Mouse (Mus musculus) forelimb bud, embryonic 11.5 days (tissue): ENCODE results near the gene Olfr951.

Experiments
- DNase-seq: peaks from one replicate; pipeline ENCODE4 v3.0.0-alpha.2; 2012; ENCODE audit warnings: low read depth, low spot score

The Olfr951 gene

GRCm38 (mm10) chr9:39387110-39387509 is at the start of gene Olfr951:
Gene Olfr951 (plus strand): TSS chr9:39387410.
- DNase-seq, result no peak

DNA sequence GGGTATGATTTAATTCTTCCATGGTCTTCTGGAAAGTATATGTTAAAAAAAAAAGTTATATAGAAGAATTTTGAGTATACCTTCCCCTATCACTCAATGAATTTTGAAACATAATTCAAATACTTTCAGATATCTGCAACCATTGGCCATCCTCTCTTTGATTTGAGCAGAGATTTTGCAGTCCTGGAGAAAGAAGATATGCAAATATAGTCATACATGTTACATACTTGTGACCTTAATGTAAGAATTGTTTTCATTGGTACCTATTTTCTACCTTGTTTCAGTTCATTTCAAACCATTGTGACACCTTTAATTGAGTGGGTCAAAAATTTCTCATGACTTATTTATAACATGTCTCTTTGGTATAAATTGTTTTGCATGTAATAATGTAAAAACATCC is 39.8 kb downstream of the Olfr951 start, which contains the start of gene Olfr952:
Gene Olfr952 (minus strand): TSS at position 101 of the 400 bp plus-strand sequence.
- DNase-seq, result no peak
